Mouse (Mus musculus): ENCODE measurements around the gene Iqcf1. TPM values are rescaled to one million over a fixed set of nuclear protein-coding genes. Genes with fewer than 3 reads are reported as not detected.
A peak's percentile ranks its signal among the peaks of the same experiment; 100 is the strongest.

The Iqcf1 gene
- polyA plus RNA-seq (2011; ENCODE audit: insufficient read depth, insufficient read length, low replicate concordance, missing spikeins): not detected in 2 replicates

- 87% methylated on average over 6 of the region's 6 CpGs for WGBS
- H3K4me1 ChIP-seq (ENCODE audit: control insufficient read depth, insufficient read depth, low read length): no peaks in the 10 kb centered on the region
- no peak within 1 kb of the TSS for H3K27ac ChIP-seq (ENCODE audit: control insufficient read depth, insufficient read depth, low read depth, low read length, poor library complexity)
- H3K4me3 ChIP-seq (replicated peaks; ENCODE audit: control insufficient read depth, low read depth, low read length): no peak within 1 kb of the TSS
- no peak for TF ChIP-seq POLR2A (IDR thresholded peaks at IDR 0.05; ENCODE audit: borderline replicate concordance, control insufficient read depth, low read depth, low read length)
- no peak for TF ChIP-seq CTCF (IDR thresholded peaks at IDR 0.05; ENCODE audit: control insufficient read depth, insufficient read depth, low read length)
Measured at GRCm38 (mm10) chr9:106499667-106500066, at the start of gene Iqcf1. Gene Iqcf1 (plus strand): TSS chr9:106499967.

- WGBS: 71% methylated on average over 9 of the region's 9 CpGs
- no peak for TF ChIP-seq CTCF (IDR thresholded peaks at IDR 0.05; ENCODE audit: control insufficient read depth, insufficient read depth, low read length)
- no peak for TF ChIP-seq POLR2A (IDR thresholded peaks at IDR 0.05; ENCODE audit: borderline replicate concordance, control insufficient read depth, low read depth, low read length)
- no peak overlapping the region for H3K27ac ChIP-seq (ENCODE audit: control insufficient read depth, insufficient read depth, low read depth, low read length, poor library complexity)
- H3K4me1 ChIP-seq (ENCODE audit: control insufficient read depth, insufficient read depth, low read length): peaks cover 3% of the 10 kb centered on the region; the same call in 1 of the 2 replicates
- H3K4me3 ChIP-seq (replicated peaks; ENCODE audit: control insufficient read depth, low read depth, low read length): no peak overlapping the region
Measured at GRCm38 (mm10) chr9:106450661-106451060, 49.1 kb upstream of the Iqcf1 start.

- Histone ChIP-seq H3K4me3 (replicated peaks; ENCODE audit: control insufficient read depth, low read depth, low read length) (no peak overlapping the region), H3K27ac (ENCODE audit: control insufficient read depth, insufficient read depth, low read depth, low read length, poor library complexity) (no peak overlapping the region), H3K4me1 (ENCODE audit: control insufficient read depth, insufficient read depth, low read length) (peaks cover 3% of the 10 kb centered on the region; the same call in 1 of the 2 replicates)
- WGBS: 85% methylated on average over 11 of the region's 11 CpGs
- TF ChIP-seq POLR2A (IDR thresholded peaks at IDR 0.05; ENCODE audit: borderline replicate concordance, control insufficient read depth, low read depth, low read length): no peak
- no peak for TF ChIP-seq CTCF (IDR thresholded peaks at IDR 0.05; ENCODE audit: control insufficient read depth, insufficient read depth, low read length)
Measured at GRCm38 (mm10) chr9:106451298-106451697, 48.5 kb upstream of the Iqcf1 start.

GRCm38 (mm10) chr9:106451899-106452298 is 47.9 kb upstream of the Iqcf1 start:
- H3K4me1 ChIP-seq (ENCODE audit: control insufficient read depth, insufficient read depth, low read length): peaks cover 3% of the 10 kb centered on the region; the same call in 1 of the 2 replicates
- WGBS: 31% methylated on average over 2 of the region's 2 CpGs
- no peak overlapping the region for H3K4me3 ChIP-seq (replicated peaks; ENCODE audit: control insufficient read depth, low read depth, low read length)

GRCm38 (mm10) chr9:106452351-106452750 is 47.4 kb upstream of the Iqcf1 start:
- peaks cover 3% of the 10 kb centered on the region; the same call in 1 of the 2 replicates for H3K4me1 ChIP-seq (ENCODE audit: control insufficient read depth, insufficient read depth, low read length)
- WGBS: 72% methylated on average over 6 of the region's 6 CpGs
- no peak overlapping the region for H3K27ac ChIP-seq (ENCODE audit: control insufficient read depth, insufficient read depth, low read depth, low read length, poor library complexity)
- TF ChIP-seq CTCF (IDR thresholded peaks at IDR 0.05; ENCODE audit: control insufficient read depth, insufficient read depth, low read length) (no peak), POLR2A (IDR thresholded peaks at IDR 0.05; ENCODE audit: borderline replicate concordance, control insufficient read depth, low read depth, low read length) (no peak)
- no peak overlapping the region for H3K4me3 ChIP-seq (replicated peaks; ENCODE audit: control insufficient read depth, low read depth, low read length)

More at GRCm38 (mm10) chr9:106451899-106452298, 47.9 kb upstream of the Iqcf1 start:
- H3K27ac ChIP-seq (ENCODE audit: control insufficient read depth, insufficient read depth, low read depth, low read length, poor library complexity): no peak overlapping the region
- TF ChIP-seq POLR2A (IDR thresholded peaks at IDR 0.05; ENCODE audit: borderline replicate concordance, control insufficient read depth, low read depth, low read length): no peak
- TF ChIP-seq CTCF (IDR thresholded peaks at IDR 0.05; ENCODE audit: control insufficient read depth, insufficient read depth, low read length): no peak

GRCm38 (mm10) chr9:106452821-106453220 is 46.9 kb upstream of the Iqcf1 start:
- TF ChIP-seq POLR2A (IDR thresholded peaks at IDR 0.05; ENCODE audit: borderline replicate concordance, control insufficient read depth, low read depth, low read length): no peak
- 62% methylated on average over 7 of the region's 7 CpGs for WGBS
- Histone ChIP-seq H3K4me3 (replicated peaks; ENCODE audit: control insufficient read depth, low read depth, low read length) (no peak overlapping the region), H3K4me1 (ENCODE audit: control insufficient read depth, insufficient read depth, low read length) (peaks cover 3% of the 10 kb centered on the region; the same call in 1 of the 2 replicates), H3K27ac (ENCODE audit: control insufficient read depth, insufficient read depth, low read depth, low read length, poor library complexity) (no peak overlapping the region)

GRCm38 (mm10) chr9:106453271-106454070 is 46.3 kb upstream of the Iqcf1 start, which contains the start of gene Pcbp4:
Gene Pcbp4 (plus strand): TSS chr9:106453291.
- TF ChIP-seq POLR2A (IDR thresholded peaks at IDR 0.05; ENCODE audit: borderline replicate concordance, control insufficient read depth, low read depth, low read length) (no peak), CTCF (IDR thresholded peaks at IDR 0.05; ENCODE audit: control insufficient read depth, insufficient read depth, low read length) (no peak)
- Histone ChIP-seq H3K4me1 (ENCODE audit: control insufficient read depth, insufficient read depth, low read length) (no peaks in the 10 kb centered on the region), H3K4me3 (replicated peaks; ENCODE audit: control insufficient read depth, low read depth, low read length) (peak within 1 kb of the TSS; percentile 49), H3K27ac (ENCODE audit: control insufficient read depth, insufficient read depth, low read depth, low read length, poor library complexity) (no peak within 1 kb of the TSS; the same call in 1 of the 2 replicates)
- WGBS: 2% methylated on average over 41 of the region's 74 CpGs

GRCm38 (mm10) chr9:106454071-106454761 is 45.6 kb upstream of the Iqcf1 start:
- no peak for TF ChIP-seq CTCF (IDR thresholded peaks at IDR 0.05; ENCODE audit: control insufficient read depth, insufficient read depth, low read length)
- TF ChIP-seq POLR2A (IDR thresholded peaks at IDR 0.05; ENCODE audit: borderline replicate concordance, control insufficient read depth, low read depth, low read length): no peak
- H3K4me1 ChIP-seq (ENCODE audit: control insufficient read depth, insufficient read depth, low read length): no peaks in the 10 kb centered on the region
- no peak overlapping the region for H3K4me3 ChIP-seq (replicated peaks; ENCODE audit: control insufficient read depth, low read depth, low read length)
- H3K27ac ChIP-seq (ENCODE audit: control insufficient read depth, insufficient read depth, low read depth, low read length, poor library complexity): no peak overlapping the region
- 26% methylated on average over 20 of the region's 20 CpGs for WGBS

All from bone marrow, adult 2 months (tissue).